Mouse (Mus musculus) hindbrain, embryonic 13.5 days (tissue): ENCODE measurements around the gene Plac1. TPM values are rescaled to one million over a fixed set of nuclear protein-coding genes. Genes with fewer than 3 reads are reported as not detected.

Source experiments
- ATAC-seq: fragments of 200-750 bp; cut with Nextera tagmentation; 2 replicates; pipeline ENCODE4 v1.8.0; 2017; ENCODE audit warnings: moderate TSS enrichment; ENCODE audit not compliant: low FRiP score
- H3K27ac ChIP-seq: fragments of 300-500 bp; sonication (generic); 2 replicates; pipeline ENCODE4 v1.5.1; 2015; ENCODE audit warnings: inconsistent platforms, mild to moderate bottlenecking, moderate library complexity
- H3K27me3 ChIP-seq: fragments of 300-500 bp; sonication (generic); 2 replicates; pipeline ENCODE4 v1.6.1; 2015; ENCODE audit warnings: mild to moderate bottlenecking, inconsistent platforms
- H3K36me3 ChIP-seq: fragments of 300-500 bp; sonication (generic); 2 replicates; pipeline ENCODE4 v1.6.1; 2015; ENCODE audit warnings: mild to moderate bottlenecking, inconsistent platforms
- H3K4me1 ChIP-seq: fragments of 300-500 bp; sonication (generic); replicated peaks from 2 replicates; pipeline ENCODE4 v1.6.1; 2015; ENCODE audit warnings: inconsistent platforms
- H3K4me2 ChIP-seq: fragments of 300-500 bp; sonication (generic); 2 replicates; pipeline ENCODE4 v1.6.1; 2015; ENCODE audit warnings: inconsistent platforms, mild to moderate bottlenecking, moderate library complexity
- H3K4me3 ChIP-seq: fragments of 300-500 bp; sonication (generic); 2 replicates; pipeline ENCODE4 v1.5.1; 2015; ENCODE audit warnings: mild to moderate bottlenecking, inconsistent platforms
- H3K9ac ChIP-seq: fragments of 300-500 bp; sonication (generic); 2 replicates; pipeline ENCODE4 v1.6.1; 2015; ENCODE audit warnings: mild to moderate bottlenecking, inconsistent platforms
- H3K9me3 ChIP-seq: fragments of 300-500 bp; sonication (generic); 2 replicates; pipeline ENCODE4 v1.6.1; 2016; ENCODE audit warnings: inconsistent platforms
- WGBS: fragments of 180-500 bp; shearing (Covaris S2); methylation state at CpG from one replicate; pipeline ENCODE4 v1.1.7; 2015; 5-methylcytosine and 5-hydroxymethylcytosine counted together
- polyA plus RNA-seq: library from polyadenylated mRNA; unstranded; fragments of >200 nt; fragmentation: Nextera tagmentation; extraction: Ambion mirVana; gene quantifications from 2 replicates; pipeline ENCODE4 v1.2.1, GENCODE M21; 2015

Gene Plac1
- polyA plus RNA-seq, 1 experiment from 2014 or later: 1.2 TPM

GRCm38 (mm10) chrX:53224353-53224944, 15.5 kb downstream of the Plac1 start:
- H3K4me2 ChIP-seq: no peak overlapping the region
- H3K36me3 ChIP-seq: no peaks in the 10 kb centered on the region
- WGBS: 45% methylated on average over 6 of the region's 6 CpGs
- H3K9me3 ChIP-seq: no peaks in the 10 kb centered on the region
- no peaks in the 10 kb centered on the region for H3K27me3 ChIP-seq
- H3K4me3 ChIP-seq: no peak overlapping the region
- no peak for ATAC-seq
- no peak overlapping the region for H3K9ac ChIP-seq
- no peaks in the 10 kb centered on the region for H3K4me1 ChIP-seq
- H3K27ac ChIP-seq: no peak overlapping the region

GRCm38 (mm10) chrX:53220855-53221254, 19.1 kb downstream of the Plac1 start:
- H3K9me3 ChIP-seq: no peaks in the 10 kb centered on the region
- no peak overlapping the region for H3K4me3 ChIP-seq
- no peak overlapping the region for H3K27ac ChIP-seq
- H3K36me3 ChIP-seq: no peaks in the 10 kb centered on the region
- ATAC-seq: no peak
- H3K4me1 ChIP-seq: no peaks in the 10 kb centered on the region
- no peak overlapping the region for H3K9ac ChIP-seq
- H3K27me3 ChIP-seq: no peaks in the 10 kb centered on the region
- no peak overlapping the region for H3K4me2 ChIP-seq
- 79% methylated on average over 9 of the region's 9 CpGs for WGBS

- H3K9ac ChIP-seq: no peak overlapping the region
- no peak for ATAC-seq
- no peaks in the 10 kb centered on the region for H3K27me3 ChIP-seq
- no peaks in the 10 kb centered on the region for H3K9me3 ChIP-seq
- WGBS: 65% methylated on average over 7 of the region's 7 CpGs
- 0 out of 2 replicates have a peak, but pooled peaks cover 10% of the 10 kb centered on the region for H3K4me1 ChIP-seq
- no peak overlapping the region for H3K4me2 ChIP-seq
- no peak overlapping the region for H3K4me3 ChIP-seq
- no peaks in the 10 kb centered on the region for H3K36me3 ChIP-seq
- H3K27ac ChIP-seq: no peak overlapping the region
Measured at GRCm38 (mm10) chrX:53214557-53215229, 25.2 kb downstream of the Plac1 start.

GRCm38 (mm10) chrX:53213838-53214237, 26.1 kb downstream of the Plac1 start:
- no peaks in the 10 kb centered on the region for H3K9me3 ChIP-seq
- H3K4me2 ChIP-seq: no peak overlapping the region
- H3K36me3 ChIP-seq: no peaks in the 10 kb centered on the region
- no peaks in the 10 kb centered on the region for H3K27me3 ChIP-seq
- H3K4me1 ChIP-seq: 0 out of 2 replicates have a peak, but pooled peaks cover 10% of the 10 kb centered on the region
- no peak overlapping the region for H3K9ac ChIP-seq
- ATAC-seq: no peak
- 60% methylated on average over 2 of the region's 2 CpGs for WGBS
- H3K27ac ChIP-seq: no peak overlapping the region
- no peak overlapping the region for H3K4me3 ChIP-seq

GRCm38 (mm10) chrX:53212485-53212884, 27.4 kb downstream of the Plac1 start:
- peak overlapping the region; percentile 78 for H3K27ac ChIP-seq
- 58% methylated on average over 9 of the region's 9 CpGs for WGBS

GRCm38 (mm10) chrX:53211756-53212483, 28.0 kb downstream of the Plac1 start:
- 27% methylated on average over 7 of the region's 7 CpGs for WGBS
- no peaks in the 10 kb centered on the region for H3K27me3 ChIP-seq
- 0 out of 2 replicates have a peak, but pooled peaks cover 10% of the 10 kb centered on the region for H3K4me1 ChIP-seq
- H3K36me3 ChIP-seq: no peaks in the 10 kb centered on the region
- no peaks in the 10 kb centered on the region for H3K9me3 ChIP-seq
- H3K27ac ChIP-seq: peak overlapping the region; percentile 78
- ATAC-seq: peak; percentile 85
- H3K4me2 ChIP-seq: no peak overlapping the region
- no peak overlapping the region for H3K4me3 ChIP-seq
- no peak overlapping the region for H3K9ac ChIP-seq

More at GRCm38 (mm10) chrX:53212485-53212884, 27.4 kb downstream of the Plac1 start:
- Histone ChIP-seq H3K9ac (no peak overlapping the region), H3K27me3 (no peaks in the 10 kb centered on the region), H3K4me1 (0 out of 2 replicates have a peak, but pooled peaks cover 10% of the 10 kb centered on the region), H3K9me3 (no peaks in the 10 kb centered on the region), H3K4me2 (no peak overlapping the region), H3K4me3 (no peak overlapping the region), H3K36me3 (no peaks in the 10 kb centered on the region)
- ATAC-seq: no peak

GRCm38 (mm10) chrX:53209431-53209830, 30.5 kb downstream of the Plac1 start:
- Histone ChIP-seq H3K27ac (no peak overlapping the region), H3K27me3 (no peaks in the 10 kb centered on the region), H3K4me3 (no peak overlapping the region), H3K4me2 (no peak overlapping the region), H3K9me3 (no peaks in the 10 kb centered on the region), H3K36me3 (no peaks in the 10 kb centered on the region), H3K4me1 (0 out of 2 replicates have a peak, but pooled peaks cover 10% of the 10 kb centered on the region), H3K9ac (no peak overlapping the region)
- ATAC-seq: no peak
- 58% methylated on average over 7 of the region's 7 CpGs for WGBS

GRCm38 (mm10) chrX:53204690-53205311, 35.1 kb downstream of the Plac1 start:
- 51% methylated on average over 3 of the region's 3 CpGs for WGBS
- Histone ChIP-seq H3K4me3 (no peak overlapping the region), H3K4me2 (no peak overlapping the region), H3K4me1 (no peaks in the 10 kb centered on the region), H3K27me3 (no peaks in the 10 kb centered on the region), H3K9ac (no peak overlapping the region), H3K27ac (no peak overlapping the region), H3K9me3 (no peaks in the 10 kb centered on the region), H3K36me3 (no peaks in the 10 kb centered on the region)
- ATAC-seq: no peak

- WGBS: 79% methylated on average over 5 of the region's 5 CpGs
- H3K4me2 ChIP-seq: no peak overlapping the region
- H3K27me3 ChIP-seq: no peaks in the 10 kb centered on the region
- ATAC-seq: no peak
- no peaks in the 10 kb centered on the region for H3K9me3 ChIP-seq
- H3K4me3 ChIP-seq: no peak overlapping the region
- H3K4me1 ChIP-seq: no peaks in the 10 kb centered on the region
- H3K27ac ChIP-seq: no peak overlapping the region
- no peak overlapping the region for H3K9ac ChIP-seq
- H3K36me3 ChIP-seq: no peaks in the 10 kb centered on the region
Measured at GRCm38 (mm10) chrX:53201616-53202015, 38.3 kb downstream of the Plac1 start.

GRCm38 (mm10) chrX:53197681-53198080, 42.2 kb downstream of the Plac1 start:
- H3K27me3 ChIP-seq: no peaks in the 10 kb centered on the region
- WGBS: 93% methylated on average over 4 of the region's 4 CpGs
- no peak overlapping the region for H3K4me3 ChIP-seq
- no peak overlapping the region for H3K27ac ChIP-seq
- no peak for ATAC-seq
- H3K9me3 ChIP-seq: no peaks in the 10 kb centered on the region
- H3K4me2 ChIP-seq: no peak overlapping the region
- no peaks in the 10 kb centered on the region for H3K36me3 ChIP-seq
- no peaks in the 10 kb centered on the region for H3K4me1 ChIP-seq
- no peak overlapping the region for H3K9ac ChIP-seq

GRCm38 (mm10) chrX:53196392-53196791, 43.5 kb downstream of the Plac1 start:
- Histone ChIP-seq H3K9me3 (no peaks in the 10 kb centered on the region), H3K27ac (no peak overlapping the region), H3K27me3 (no peaks in the 10 kb centered on the region), H3K4me2 (no peak overlapping the region), H3K36me3 (no peaks in the 10 kb centered on the region), H3K4me1 (no peaks in the 10 kb centered on the region), H3K4me3 (no peak overlapping the region), H3K9ac (no peak overlapping the region)
- 42% methylated on average over 5 of the region's 5 CpGs for WGBS
- ATAC-seq: no peak

- no peak overlapping the region for H3K4me3 ChIP-seq
- H3K9ac ChIP-seq: no peak overlapping the region
- H3K9me3 ChIP-seq: no peaks in the 10 kb centered on the region
- no peak overlapping the region for H3K27ac ChIP-seq
- no peaks in the 10 kb centered on the region for H3K4me1 ChIP-seq
- no peaks in the 10 kb centered on the region for H3K36me3 ChIP-seq
- 96% methylated on average over 1 of the region's 1 CpGs for WGBS
- no peak overlapping the region for H3K4me2 ChIP-seq
- H3K27me3 ChIP-seq: no peaks in the 10 kb centered on the region
- no peak for ATAC-seq
Measured at GRCm38 (mm10) chrX:53188692-53189091, 51.2 kb downstream of the Plac1 start.
